Mouse (Mus musculus): Measurements from ENCODE around the gene Eprs. TPM values are rescaled to one million over a fixed set of nuclear protein-coding genes. Genes with fewer than 3 reads are reported as not detected.
"Not testable (repeated sequence)": the region's sequence is repeated elsewhere in the genome, so short reads cannot be mapped to it uniquely, and the experiment has no call there.

Gene Eprs
- 10 to 100 TPM; 68.7 to 72.2 TPM for total RNA-seq (2021)
- long read RNA-seq, experiment 1, full-length matches to known transcripts, result 30 of 62 reads
- long read RNA-seq, experiment 1, partial matches to known transcripts, result 10 of 62 reads
- long read RNA-seq, experiment 1, other reads (novel, unspliced or antisense), result 22 of 62 reads
- long read RNA-seq, experiment 2, full-length matches to known transcripts, result 24 of 52 reads
- long read RNA-seq, experiment 2, partial matches to known transcripts, result 14 of 52 reads
- long read RNA-seq, experiment 2, other reads (novel, unspliced or antisense), result 14 of 52 reads

DNA sequence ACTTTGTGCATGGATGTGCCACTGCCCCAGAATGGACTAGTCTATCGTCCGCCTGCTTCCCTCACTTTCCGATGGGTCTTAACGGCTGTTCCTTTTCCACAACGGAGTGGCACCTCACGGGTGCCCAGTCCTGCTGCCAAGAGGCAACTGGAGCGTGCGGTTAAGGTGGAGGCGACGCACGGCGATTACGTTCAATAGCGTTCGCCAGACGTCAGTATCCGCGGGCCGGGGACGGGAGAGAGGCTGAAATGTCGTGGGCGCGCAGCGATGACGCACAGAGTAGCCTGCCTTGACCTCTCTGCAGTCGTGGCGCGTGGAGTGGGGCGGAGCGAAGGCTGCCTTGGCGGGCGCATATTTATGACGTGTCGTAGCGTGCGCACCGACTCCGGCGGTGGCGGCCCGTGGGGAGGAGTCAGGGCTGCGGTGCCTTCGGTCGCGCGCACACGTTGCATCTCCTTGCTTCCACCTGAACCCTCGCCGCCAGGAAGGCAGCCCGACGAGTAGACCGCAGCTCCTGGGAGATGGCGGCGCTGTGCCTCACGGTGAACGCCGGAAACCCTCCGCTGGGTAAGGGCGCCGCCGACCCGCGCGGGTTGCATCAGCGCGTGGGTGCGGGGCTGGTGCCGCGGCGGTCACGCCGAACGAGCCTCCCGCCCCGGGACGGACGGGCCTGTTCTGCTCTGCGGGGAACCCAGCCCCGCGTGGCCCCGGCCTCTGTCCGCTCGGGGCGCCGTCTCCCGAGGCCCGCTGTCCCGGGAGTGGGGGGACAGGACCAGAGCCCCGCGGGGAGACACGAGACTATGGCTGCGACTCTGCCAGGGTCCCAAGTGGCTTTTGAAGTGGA lies at the start of gene Eprs:
TSS of gene Eprs (plus strand) at position 368 of the 844 bp plus-strand sequence.
- peak; percentile 99 for DNase-seq (ENCODE audit: low spot score in 2 of 2)

DNA sequence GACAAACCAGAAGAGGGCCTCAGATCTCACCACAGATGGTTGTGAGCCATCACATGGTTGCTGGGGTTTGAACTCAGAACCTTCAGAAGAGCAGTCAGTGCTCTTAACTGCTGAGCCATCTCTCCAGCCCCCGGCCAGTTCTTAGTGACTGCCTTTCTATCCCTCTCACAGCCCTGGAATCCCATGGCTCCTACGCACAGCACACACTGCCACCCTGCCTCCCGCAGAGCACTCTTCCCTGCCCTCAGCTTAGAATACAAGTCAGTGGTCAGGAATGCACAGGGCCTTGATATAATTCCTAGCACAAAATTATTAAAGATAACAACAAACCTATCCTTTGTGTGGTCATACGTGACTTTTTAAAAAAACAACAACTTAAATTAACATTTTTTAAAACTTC lies 48.3 kb upstream of the Eprs start:
- DNase-seq (ENCODE audit: low spot score in 2 of 2), result no peak

DNA sequence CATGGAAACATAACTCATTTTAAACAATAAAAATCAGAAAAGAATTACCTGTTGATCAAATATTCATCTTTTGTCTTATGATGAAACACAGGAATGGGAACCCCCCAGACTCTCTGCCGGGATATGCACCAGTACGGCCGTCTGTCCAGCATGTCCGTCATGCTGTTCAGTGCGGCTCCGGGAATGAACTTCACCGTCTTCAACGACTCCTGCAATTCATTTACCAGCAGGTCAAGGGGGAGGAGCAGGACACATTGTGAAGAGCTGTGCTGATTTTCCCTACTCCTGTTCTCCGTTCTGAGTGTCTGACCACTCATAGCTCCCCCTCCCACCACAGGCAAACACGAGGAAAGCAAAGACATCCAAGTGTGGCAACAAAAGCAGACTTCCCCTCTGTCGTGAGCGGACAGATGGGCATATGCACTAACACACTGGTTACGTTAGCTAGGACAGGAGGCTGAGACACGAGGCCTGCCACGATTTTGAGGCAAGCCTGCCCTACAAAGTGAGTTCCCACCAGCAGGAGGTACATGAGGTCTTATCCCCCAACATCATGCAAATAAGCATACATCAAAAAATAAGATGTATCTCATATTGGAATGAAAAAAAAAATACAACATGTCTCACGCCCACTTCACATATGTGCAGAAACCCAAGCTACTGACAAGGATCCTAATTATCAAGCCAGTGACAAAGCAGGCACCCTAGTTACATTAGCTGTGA lies 46.8 kb upstream of the Eprs start:
- peak; percentile 15 to 24 for DNase-seq (ENCODE audit: low spot score in 2 of 2)

DNA sequence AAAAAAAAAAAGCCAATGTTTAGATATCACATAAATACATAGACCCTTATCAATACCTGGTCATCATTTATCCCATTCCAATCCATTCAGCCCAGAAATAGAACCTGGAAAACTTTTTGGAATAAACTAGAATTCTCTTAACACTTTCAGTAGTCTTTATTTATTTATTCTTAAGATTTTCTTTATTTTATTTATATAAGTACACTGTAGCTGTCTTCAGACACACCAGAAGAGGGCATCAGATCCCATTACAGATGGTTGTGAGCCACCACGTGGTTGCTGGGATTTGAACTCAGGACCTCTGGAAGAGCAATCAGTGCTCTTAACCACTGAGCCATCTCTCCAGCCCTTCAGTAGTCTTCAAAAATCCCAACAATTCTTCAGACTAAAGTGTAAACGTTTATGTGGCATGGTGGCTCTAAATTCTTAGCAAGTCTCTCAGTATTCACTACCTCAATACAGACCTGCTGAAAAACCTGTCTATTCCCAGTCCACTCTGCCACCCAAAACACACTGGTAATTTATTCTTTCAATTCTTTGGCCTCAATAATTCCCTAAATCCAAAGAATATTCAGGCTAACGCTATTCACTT lies 35.0 kb upstream of the Eprs start:
- DNase-seq (ENCODE audit: low spot score in 2 of 2), result not testable (repeated sequence)

DNA sequence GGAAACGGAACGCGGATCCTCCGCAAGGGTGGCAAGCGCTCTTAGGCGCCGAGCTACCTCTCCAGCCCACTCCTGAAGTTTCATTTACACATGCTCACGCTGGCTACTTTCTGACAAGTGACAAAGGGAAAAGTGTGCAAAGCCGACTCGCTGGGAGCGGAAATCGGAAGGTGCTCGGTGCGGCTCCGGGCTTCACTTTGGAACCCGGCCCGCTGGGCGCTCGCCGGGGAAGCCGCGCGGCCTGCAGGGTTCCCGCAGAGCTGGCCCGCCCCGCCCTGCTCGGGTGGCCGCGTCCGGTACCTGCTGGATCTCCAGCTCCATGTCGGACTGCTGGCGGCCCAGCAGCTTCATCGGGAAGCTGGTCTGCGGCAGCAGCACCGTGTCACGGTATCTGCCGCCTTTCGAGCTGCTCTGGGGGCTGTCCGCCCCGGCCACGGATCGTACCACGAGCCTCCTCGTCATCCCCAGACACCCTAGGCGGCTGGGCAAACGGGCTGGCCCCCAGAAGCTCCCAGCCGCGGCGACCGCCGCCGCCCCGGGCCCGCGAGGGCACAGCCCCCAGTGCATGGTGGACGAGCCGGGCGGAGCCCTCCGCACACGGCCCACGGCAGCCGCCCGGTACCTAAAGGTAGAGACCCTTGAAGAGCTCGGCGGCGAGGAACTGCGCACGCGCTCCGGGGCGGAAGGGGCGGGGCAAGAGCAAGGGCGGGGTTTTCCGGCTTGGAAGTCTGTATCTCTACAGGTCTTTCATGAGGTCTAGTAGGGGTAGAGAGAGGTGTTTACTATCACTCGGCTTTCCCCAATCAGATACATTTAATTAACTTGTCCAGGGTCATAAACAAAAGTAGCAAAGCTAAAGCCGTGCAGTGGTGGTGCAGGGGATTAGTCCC lies 33.9 kb upstream of the Eprs start, which contains the start of gene Iars2:
TSS of gene Iars2 (minus strand) at position 676 of the 890 bp plus-strand sequence.
- DNase-seq (ENCODE audit: low spot score in 2 of 2), result peak; percentile 89 to 92

DNA sequence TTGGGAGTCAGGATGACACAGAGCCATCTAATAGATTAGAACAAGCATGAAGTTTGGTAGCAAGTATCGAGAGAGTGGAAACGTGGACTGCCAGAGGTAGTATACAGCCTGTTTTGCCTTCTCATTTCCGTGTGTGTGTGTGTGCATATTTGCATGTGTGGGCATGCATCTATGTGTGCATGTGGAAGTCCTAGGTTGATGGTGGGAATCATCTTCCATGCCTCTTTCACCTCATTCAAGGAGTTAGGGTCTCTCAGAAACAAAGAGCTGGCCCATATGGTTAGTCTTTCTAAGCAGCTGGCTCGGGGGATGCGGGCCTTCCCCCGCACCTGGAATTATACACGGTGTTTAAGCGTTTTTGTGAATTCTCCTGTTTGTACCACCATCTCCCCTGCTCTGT lies 33.0 kb upstream of the Eprs start:
- no peak for DNase-seq (ENCODE audit: low spot score in 2 of 2)

DNA sequence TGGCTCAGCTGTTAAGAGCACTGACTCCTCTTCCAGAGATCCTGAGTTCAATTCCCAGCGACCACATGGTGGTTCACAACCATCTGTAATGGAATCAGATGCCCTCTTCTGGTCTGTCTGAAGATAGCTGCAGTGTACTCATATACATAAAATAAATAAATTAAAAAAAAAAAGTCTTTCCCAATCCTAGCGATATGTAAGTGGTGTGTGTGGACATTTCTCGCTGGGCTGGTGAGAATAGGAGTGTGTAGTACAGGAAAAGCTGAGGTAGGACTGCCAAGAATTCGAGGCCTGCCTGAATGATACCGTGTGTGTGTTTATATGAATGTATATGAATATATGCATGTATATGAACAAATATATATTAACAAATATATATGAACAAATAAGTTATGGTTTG lies 31.5 kb upstream of the Eprs start:
- no peak for DNase-seq (ENCODE audit: low spot score in 2 of 2)

DNA sequence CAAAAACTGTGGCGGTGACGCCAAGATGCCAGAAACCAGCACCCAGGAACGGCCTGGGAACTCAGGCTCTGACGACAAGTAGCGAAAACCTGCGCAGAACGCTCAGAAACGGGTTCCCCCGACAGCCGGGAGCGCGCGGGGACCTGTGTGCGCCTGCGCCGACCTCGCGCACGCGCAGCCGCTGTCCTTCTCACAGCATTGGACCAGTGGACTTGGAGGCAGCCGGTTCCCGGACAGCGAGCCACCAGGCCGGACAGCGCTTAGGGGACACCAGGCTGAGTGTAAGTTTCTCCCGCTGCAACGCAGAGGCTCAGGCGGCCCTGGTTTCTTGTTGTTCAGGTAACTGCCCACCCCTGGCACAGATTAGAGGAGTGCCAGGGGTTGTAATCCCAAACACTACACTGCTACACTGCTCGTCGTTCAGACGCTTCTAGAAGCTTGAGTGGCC lies 30.8 kb upstream of the Eprs start, which contains the start of gene Bpnt1:
TSS of gene Bpnt1 (plus strand) at position 167 of the 448 bp plus-strand sequence.
- peak; percentile 85 to 90 for DNase-seq (ENCODE audit: low spot score in 2 of 2)

DNA sequence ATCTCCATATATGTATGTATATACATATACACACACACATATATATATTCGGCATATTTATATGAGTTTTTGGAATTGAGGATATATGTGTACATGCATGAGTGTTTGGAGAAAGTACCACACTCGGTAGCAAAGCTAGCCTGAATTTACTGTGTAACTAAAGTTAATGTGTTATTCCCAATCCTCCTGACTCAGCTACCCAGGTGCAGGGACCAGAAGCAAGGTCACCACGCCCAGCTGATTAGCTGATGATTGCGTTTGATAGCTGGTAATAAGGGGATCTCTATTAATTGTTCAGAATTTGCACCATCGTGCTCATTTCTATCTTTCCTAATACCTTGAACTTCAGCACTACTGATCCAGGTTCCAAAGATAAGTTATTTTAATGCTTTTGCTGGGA lies 29.2 kb upstream of the Eprs start:
- no peak for DNase-seq (ENCODE audit: low spot score in 2 of 2)

DNA sequence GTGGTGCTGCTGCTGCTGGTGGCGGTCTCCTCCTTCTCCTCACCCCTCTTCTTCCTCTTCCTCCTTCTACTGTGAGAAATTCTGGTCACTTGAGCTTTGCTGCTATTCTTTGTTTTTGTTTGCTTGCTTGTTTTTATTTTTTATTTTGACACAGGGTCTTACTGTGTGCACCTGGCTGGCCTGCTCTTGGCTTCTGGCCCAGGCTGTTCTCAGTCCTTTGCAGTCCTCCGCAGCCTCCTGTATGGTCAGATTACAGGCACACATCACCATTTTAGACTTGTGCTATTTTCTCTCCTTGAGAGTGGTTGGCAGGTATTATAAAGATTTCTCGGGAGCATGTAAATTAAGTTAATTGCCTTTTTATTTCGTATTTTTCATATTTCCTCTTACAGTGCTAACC lies 28.7 kb upstream of the Eprs start:
- no peak for DNase-seq (ENCODE audit: low spot score in 2 of 2)

DNA sequence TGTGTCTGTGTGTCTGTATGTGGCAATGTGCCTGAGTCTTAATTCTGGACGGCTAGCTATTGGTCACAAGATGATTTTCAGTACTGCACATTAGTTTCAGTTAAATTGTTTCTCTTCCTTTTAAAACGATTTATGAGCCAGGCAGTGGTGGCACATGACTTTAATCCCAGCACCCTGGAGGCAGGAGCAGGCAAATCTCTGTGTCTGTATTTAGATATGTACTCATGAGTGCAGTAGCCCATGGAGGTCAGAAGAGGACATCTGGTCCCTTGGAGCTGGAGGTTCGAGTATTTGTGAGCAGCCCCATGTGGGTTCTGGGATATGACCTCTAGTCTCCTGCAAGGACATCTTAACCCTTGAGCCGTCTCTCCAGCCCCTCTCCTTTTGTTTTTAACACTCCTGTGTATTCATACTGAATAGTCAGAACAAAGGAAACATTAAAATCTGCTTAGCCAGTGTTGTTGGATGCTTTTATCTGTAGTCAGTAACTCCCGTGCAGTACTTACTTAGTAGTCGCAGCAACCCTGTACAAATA lies 27.5 kb upstream of the Eprs start:
- DNase-seq (ENCODE audit: low spot score in 2 of 2), result no peak

DNA sequence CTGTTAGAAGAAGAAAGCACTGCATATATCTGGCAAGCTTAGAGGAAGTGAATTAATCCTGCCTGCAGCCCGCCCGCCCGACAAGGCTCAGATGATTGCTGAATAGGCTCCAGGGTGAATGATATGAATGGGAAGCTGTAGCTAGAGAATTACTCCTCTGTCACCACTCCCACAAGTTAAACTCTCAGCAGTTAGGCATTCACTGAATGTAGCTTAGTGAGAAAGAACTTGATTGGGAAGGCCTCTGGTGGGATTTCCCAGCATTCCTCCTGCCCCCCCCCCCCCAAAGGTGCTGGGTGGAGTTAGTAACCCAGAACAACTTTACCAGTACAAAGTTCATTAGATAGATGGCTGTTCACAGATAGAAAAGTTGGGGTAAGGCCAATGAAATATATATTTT lies 26.3 kb upstream of the Eprs start:
- no peak for DNase-seq (ENCODE audit: low spot score in 2 of 2)

DNA sequence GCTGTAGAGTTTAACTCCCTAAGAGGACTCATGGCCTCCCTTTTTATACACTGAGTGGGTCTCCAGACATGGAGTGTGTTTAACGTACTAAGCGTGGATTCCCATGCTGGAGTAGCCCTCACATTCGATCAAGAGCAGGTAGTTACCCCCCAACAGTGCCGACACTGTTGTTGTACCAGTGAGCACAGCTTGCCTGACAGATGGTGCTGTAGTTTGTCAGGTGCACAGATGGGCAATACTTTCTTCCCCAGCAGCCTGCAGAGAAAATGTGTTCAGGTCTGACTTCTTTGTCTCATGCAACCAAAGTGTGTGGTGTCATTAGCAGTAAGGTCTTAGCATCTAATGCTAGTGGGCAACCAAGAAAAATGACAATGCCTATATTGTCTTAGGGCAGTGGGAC lies 20.4 kb upstream of the Eprs start:
- no peak for DNase-seq (ENCODE audit: low spot score in 2 of 2)

DNA sequence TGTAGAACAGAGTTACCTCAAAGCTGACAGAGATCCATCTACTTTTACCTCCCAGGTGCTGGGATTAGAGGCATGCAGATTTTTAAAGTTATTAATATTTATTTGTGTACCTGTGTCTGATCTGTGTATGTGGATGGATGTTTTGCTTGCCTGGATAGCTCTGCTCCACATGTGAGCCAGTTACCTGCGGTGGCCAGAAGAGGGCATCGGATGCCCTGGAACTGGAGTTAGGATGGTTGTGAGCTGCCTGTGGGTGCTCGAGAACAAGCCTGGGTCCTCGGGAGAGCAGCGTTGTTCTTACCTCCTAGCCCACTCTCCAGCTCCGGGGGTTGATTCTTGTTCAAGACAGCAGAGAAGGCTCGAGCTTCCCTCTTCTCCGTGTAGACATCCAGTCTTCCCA lies 19.4 kb upstream of the Eprs start:
- DNase-seq (ENCODE audit: low spot score in 2 of 2), result no peak

DNA sequence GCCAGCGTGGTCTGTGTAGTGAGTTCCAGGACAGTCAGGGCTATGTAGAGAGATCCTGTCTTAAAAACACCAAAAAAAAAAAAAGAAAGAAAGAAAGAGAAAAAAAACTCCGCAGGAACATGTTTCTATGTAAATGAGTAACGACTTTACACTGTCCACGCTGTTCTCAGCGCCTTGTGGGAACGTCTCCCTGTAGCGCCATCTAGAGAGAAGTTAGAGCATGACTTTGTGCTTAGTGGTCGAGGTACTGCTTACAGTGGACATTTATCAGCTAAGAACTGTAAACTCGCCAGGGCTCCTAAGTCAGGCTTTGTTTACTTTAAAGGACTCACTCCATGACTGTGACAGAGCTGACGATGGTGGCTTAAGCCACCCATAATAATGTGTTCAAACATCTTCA lies 16.7 kb upstream of the Eprs start:
- no peak for DNase-seq (ENCODE audit: low spot score in 2 of 2)

DNA sequence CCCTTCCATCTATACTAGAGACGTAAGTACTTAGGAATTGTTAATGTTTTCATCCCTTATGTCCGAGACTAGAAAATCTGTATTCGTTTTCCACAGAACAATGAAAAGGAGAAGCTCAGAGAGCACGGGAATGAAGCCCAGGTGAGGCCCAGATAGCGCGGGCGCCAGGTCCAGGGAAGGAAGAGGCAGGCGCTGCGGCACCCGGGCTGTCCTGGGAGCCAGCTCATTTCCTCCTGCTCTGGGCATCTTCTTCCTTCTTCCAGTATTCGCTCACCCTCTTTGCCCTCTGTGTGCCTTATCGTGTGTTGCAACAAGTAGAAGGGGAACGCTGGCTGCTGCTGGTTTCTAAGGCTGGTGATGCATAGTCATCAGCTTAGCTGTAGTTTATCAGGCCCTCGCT lies 13.1 kb upstream of the Eprs start:
- no peak for DNase-seq (ENCODE audit: low spot score in 2 of 2)

DNA sequence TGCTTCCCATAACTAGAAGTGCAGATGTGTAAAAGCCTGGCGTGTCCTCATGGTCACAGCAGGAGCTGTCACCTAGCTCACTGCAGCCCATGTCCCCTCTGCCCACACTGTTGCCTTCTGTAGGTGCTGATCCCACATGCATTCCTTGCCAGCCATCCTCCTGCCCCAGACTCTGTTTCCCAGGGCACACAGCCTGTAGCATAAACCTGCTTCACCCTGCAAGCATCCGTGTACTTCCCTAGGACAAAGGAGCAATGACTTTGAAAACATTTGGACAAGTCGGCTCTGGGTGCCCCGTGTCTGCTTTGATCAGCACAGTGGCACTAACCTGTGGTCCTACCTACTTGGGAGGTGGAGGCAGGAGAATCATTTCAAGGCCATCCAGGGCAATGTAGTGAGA lies 12.2 kb upstream of the Eprs start:
- DNase-seq (ENCODE audit: low spot score in 2 of 2), result no peak

DNA sequence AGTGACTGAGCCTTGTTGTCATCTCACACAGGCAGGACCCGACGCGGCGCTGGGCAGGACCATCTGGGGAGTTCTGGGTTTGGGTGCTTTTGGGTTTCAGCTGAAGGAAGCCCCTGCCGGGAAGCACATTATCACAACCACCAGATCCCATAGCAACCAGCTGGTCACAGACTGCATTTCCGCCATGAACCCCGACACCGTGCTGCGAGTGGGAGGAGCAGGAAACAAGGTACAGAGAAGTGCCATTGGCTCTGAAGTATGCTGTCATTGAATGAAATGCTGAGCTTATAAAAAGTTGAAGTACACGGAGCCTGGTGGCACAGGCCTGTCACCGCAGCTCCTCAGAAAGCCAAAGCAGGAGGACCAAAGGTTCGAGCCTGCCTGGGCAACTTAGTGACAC lies 10.7 kb upstream of the Eprs start:
- DNase-seq (ENCODE audit: low spot score in 2 of 2), result no peak

DNA sequence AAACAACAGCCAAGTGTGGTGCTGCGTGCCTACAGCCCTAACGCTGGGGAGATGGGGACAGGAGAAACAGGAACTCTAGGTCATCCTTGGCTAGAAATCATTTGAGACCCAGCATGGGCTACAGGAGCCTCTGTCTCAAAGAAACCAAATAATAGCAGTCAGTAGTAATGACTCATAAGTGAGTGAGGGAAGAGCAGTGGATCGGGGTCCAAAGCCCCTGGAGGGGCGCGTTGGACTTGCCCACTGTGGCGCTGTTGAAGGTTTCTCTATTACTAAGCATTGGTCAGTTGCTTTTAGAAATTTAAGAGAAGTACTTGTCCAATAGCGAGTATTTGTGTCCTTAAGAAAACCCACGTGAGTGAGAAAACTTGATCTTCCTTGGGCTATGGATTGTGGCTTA lies 9.5 kb upstream of the Eprs start:
- DNase-seq (ENCODE audit: low spot score in 2 of 2), result no peak

DNA sequence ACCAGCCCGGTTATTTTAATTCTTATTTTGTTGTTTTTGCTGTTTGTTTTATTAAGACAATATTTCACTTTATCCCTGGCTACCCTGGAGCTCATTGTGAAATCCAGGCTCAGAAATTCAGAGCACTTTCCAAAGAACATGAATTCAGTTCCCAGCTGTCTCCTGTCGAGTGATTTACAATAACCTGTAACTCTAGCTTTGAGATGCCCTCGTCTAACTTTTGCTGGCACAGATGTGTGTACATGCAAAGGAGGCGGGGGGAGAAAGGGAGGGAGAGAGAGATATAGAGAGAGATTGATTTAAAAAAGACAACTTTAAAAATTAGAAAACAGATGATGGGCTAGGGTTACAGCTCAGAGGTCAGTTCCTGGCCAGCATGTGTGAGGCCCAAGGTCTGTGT lies 8.1 kb upstream of the Eprs start:
- DNase-seq (ENCODE audit: low spot score in 2 of 2), result no peak
